Mouse (Mus musculus) mouse embryonic stem cell (cell line): ENCODE results near the gene Ing4.
"Not testable (repeated sequence)": the region's sequence is repeated elsewhere in the genome, so short reads cannot be mapped to it uniquely, and the experiment has no call there.

Experiments used
- in situ Hi-C, 2 experiments: fragments of 300-500 bp; cut with MboI; formaldehyde crosslinking; loops; 1 replicate in 1 of 2; 3 replicates in 1 of 2; pipeline ENCODE4 v1.14.3; 2019 to 2020; ENCODE audit warnings: low sequenced_read_pairs in 2 of 2, low pct_unique_long_range_greater_than_20kb in 1 of 2, mixed read lengths in 1 of 2; ENCODE audit not compliant: unreplicated experiment in 1 of 2

The Ing4 gene

DNA sequence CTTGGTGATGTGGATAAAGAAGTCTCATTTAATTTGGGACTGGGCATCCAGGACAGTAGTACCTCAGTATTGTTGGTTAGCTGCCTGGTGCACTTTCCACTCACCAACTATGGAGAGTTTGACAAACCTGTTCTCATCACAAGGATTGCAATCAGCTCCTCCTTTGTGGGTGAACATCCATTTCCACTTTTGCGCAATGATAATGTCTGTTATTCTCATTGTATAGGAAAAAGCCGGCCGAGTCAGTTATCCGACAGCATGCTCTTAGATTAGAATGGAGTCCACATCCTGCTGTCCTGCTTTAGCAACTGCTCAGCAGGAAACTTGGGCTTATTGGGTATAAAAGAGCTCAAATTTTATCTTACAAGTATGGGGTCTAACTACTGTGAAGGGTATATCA lies 894 bp upstream of the Ing4 start:
- in situ Hi-C loops = no loop called here

DNA sequence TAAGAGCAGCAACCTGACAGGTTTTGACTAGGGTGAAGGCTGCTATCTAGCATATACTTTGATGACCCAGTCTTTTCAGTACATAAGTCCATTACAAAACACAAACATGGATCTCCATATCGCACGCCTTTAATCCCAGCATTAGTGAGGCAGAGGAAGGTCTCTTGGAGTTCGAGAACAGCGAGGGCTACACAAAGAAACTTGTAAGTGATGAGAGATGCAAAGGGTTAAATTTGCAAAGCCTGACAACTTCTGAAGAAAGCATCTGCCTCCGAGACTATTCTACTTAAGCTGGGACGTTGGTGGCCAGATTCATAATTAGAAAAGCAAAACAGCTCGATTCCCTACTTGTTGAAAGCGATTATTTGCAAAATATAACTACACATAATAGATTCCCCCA lies 429 bp upstream of the Ing4 start:
- in situ Hi-C loops = no loop called here

DNA sequence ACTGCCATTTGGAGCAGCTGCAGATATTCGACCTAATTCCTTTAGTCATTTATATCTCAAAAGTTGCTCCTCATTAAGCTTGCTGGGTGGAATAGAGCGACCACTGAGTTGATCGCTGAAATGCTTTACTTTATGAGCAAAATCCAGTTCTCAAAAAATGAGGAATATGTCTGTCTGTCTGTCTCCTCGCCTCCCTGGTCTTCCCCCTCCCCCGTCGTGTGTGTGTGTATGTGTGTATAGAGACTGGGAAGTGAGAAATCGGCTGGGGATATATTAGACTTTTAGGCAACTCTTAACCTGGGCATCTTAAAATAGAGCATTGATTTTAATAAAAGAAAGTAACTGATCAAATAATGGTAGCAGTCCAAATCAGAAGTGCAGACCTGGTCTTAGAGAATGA lies 661 bp downstream of the Ing4 start:
- in situ Hi-C loops = no loop called here

DNA sequence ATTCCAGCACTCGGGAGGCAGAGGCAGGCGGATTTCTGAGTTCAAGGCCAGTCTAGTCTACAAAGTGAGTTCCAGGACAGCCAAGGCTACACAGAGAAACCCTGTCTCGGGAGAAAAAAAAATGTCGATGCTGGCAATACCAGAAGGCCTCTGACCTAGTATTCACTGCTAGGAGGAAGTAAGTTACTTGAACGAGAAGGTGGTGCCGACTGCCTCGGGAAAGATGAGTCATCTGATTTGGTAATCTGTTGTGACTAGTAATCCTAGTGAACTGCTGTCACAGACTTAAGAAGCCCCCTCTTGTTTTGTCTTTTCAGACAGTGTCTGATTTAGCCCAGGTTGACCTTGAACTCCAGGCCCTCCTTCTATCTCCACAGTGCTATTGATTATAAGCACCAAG lies 1.5 kb downstream of the Ing4 start:
- in situ Hi-C loops = no loop called here

DNA sequence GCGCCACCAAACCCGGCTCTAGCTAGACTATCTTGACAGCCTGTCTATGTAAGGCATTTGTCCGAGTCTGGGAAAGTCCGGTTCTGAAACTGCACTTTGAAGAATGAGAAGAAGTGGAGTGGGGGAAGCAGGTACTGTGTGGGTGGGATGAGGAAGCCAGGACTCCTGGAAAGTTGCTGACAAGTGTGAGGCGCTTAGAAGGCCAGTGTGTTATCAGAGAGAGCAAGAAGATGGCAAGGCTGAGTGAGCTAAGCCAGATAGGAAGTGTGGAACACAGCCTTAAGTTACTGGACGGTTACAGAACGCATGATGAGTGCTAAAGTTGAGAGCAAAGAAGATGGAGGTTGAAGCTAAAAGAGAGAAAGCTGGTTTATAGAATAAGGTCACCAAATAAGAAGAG lies 2.5 kb downstream of the Ing4 start:
- in situ Hi-C loops = no loop called here

DNA sequence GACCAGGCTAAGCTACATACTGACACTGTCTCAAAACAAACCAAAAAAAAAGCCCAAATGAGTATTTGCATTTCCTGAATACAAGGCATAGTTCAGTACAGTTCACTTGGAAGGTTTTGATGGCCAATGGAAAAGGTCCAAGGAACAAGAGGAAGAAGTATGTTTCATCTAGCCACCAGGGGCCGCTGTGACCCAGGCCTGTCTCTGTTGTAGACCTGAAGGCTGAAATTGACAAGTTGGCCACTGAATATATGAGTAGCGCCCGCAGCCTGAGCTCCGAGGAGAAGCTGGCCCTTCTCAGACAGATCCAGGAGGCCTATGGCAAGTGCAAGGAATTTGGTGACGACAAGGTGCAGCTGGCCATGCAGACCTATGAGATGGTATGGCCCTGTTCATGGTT lies 7.1 kb downstream of the Ing4 start:
- in situ Hi-C loops = no loop called here

DNA sequence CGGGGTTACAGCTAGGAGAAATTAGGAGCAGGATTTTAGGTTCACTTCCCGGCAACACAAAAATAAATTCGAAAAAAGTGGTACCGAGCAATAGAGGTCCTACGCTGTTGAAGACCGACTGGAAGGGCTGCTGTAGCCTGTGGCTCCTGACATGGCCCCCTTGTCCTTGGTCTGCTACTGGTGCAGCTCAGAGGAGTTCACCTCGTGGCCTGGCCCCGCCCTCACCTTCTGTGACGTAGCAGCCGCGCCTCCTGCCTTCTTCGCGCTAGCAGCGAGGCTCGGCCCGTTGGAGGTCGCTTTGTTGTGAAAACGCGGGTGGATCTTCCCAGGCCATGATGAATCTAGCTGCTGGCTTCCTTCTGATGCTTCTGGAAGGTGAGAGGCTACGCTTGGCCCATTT lies 10.1 kb downstream of the Ing4 start, which contains the start of gene Acrbp:
TSS of gene Acrbp (plus strand) at position 12 of the 400 bp plus-strand sequence.
- in situ Hi-C loops = no loop called here

DNA sequence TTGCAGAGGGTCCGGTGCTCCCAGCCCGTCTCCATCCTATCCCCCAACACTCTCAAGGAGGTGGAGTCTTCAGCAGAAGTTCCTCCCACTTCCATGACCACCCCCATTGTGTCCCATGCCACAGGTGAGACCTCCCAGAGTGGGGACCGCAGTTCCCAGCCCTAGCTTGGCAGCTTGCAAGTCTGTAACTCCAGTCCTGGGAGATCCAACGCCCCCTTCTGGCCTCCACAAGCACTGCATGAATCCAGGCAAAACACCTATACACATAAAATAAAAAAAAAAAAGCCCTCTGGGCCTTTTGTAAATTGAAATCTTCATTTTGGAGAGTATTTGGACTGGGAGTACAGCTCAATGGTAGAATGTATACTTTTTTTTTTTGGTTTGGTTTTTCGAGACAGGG lies 11.7 kb downstream of the Ing4 start:
- in situ Hi-C loops = no loop called here

DNA sequence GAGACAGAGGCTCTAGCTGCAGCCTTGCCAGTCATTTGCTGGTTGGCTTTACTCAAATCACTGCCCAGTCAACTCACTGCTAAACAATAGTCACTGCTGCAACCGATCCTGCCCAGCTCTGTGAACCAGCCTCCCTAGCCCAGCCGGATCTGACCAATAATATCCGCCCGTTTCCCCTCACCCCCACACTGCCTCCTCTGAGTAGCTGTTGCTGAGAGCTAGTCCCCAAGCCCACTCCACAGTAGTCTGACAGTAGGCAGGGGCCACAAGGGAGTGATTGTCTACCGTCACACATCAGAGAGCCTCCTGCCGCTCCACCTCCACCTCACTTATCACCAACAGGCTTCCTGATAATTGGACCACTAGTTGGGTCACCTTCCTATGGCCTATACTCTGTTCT lies 21.9 kb downstream of the Ing4 start:
- in situ Hi-C loops = no loop called here

DNA sequence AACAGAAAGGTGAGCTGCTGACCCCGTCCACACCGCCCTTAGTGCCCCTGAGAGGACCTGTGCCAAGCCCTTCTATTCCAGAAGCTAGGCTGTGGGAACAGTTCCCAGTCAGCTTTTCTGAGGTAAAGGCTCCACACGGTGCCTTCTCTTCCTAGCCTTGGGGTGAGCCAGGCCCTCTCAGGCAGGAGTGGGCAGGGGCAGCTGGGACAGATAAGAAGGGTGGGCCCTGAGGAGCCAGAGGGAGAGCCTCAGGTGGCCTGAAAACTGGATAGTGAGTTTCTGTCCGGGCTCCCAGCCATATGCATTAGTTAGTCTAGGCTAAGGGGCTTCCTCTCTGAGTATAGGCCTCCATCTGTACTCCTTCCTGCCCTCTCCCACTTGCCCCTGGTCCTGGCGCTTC lies 23.0 kb downstream of the Ing4 start:
- in situ Hi-C loops = no loop called here

DNA sequence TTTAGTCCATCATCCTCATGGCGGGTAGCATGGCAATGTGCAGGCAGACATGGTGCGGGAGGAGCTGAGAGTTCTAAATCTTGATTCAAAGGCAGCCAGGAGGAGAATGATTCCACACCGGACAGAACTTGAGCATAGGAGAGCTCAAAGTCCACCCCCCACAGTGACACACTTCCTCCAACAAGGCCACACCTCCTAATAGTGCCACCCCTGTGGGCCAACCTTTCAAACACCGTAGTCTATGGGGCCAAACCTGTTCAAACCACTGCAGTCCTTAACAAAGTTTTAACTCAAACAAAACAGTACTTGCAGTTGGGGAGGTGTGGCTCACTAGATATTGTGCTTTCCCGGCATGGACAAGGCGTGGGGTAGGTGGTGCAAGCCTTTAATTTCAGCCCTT lies 24.3 kb downstream of the Ing4 start:
- in situ Hi-C loops = no loop called here

DNA sequence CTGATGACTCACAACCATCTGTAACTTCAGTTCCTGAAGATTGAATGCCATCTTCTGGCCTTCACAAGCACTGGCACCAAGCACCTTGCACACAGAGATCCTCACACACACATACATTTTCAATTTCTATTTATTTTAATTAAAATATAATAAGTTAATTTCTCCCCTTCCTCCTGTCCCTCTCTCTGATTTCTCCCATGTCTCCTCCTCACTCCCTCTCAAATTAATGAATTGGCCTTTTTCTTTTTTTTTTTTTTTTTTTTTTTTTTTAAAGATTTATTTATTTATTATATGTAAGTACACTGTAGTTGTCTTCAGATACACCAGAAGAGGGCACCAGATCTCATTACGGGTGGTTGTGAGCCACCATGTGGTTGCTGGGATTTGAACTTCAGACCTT lies 25.7 kb downstream of the Ing4 start:
- in situ Hi-C loops = not testable (repeated sequence)

DNA sequence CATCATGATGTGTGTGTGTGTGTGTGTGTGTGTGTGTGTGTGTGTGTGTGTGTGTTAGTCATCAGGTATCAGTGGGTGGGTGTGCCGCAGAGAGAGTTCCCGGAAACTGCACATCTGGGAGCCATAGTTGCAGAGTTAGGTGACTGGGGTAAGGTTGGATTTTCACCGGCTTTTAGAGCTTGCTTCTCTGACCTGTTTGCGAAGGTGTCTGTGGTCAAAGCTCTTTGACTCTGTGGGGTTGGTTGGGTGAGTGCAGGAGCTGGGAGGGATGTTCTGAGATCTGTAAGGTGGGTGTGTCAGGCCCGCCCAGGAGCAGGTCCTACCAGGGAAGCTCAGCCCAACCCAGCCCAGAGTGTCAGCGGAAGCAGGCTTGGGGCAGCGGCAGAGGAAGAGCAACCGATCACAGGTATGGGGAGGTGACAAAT lies 28.0 kb downstream of the Ing4 start, which contains the start of gene Lpar5:
TSS of gene Lpar5 (plus strand) at position 350 of the 425 bp plus-strand sequence.
- in situ Hi-C loops = no loop called here

DNA sequence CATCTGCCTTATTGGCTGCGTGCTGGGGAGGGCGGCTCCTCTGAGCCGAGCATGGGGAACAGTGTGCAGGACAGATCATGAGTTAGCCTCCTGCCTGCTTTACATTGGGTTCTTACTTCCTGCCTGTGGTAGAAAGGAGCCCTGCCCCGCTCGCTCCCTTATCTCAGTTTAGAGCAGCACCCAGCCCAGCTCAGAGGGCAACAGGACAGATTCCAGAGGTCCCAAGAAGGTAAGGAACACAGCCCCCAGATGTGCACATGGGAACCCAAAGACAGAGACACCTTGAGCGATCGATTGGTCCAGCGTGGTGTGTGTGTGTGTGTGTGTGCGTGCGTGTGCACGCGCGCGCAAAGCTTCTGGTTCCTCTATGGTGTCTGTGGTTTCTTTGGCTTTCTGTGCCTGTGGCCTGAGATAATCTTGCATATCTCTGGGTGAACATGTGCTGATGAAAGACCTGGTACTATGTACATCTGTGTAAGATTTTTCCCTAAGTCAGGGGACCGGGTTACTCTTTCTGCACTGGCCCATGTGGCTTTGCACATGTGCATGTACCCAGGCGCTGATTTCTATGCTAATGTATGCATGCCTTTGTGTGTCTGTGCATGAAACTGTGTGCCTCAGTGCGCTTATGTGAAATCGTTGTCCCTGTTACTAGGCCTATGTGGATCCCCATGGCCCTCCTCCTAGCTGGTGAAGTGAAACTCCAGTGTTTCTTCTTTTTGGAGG lies 31.8 kb downstream of the Ing4 start:
- in situ Hi-C loops = no loop called here

DNA sequence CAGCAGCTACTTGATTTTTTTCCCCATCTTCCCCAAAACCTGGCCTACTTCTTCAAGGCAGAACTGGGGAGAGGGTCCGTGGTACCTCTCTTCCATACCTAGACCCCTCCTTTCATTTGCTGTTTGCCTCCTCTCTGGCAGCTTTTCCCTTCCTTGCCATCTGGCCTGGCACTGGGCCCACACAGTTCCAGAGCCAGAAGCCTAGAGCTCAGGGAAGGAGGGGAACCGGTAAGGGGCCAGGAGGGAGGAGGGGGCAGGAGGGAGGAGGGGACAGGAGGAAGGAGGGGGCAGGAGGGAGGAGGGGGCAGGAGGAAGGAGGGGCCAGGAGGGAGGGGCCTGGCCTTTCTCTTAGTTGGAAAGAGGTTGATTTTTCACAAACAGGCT lies 32.3 kb downstream of the Ing4 start:
- in situ Hi-C loops = no loop called here

DNA sequence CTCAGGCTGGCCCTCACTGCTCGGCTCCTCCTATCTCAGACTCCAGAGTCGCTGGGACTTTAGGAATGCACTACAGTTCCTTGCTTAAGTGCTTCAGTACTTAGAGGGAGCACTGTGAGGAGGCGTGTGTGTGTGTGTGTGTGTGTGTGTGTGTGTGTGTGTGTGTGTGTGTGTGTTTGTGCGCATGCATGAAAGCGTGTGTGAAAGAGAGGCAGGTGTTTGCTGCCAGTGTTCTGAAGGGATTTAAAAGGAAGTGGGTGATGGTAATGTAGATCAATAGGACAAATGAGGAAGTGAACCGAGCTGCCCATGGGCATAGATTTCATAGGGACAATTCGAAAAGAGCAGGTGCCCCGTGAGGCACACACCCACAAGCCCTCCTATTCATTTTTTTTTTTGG lies 34.3 kb downstream of the Ing4 start:
- in situ Hi-C loops = no loop called here

DNA sequence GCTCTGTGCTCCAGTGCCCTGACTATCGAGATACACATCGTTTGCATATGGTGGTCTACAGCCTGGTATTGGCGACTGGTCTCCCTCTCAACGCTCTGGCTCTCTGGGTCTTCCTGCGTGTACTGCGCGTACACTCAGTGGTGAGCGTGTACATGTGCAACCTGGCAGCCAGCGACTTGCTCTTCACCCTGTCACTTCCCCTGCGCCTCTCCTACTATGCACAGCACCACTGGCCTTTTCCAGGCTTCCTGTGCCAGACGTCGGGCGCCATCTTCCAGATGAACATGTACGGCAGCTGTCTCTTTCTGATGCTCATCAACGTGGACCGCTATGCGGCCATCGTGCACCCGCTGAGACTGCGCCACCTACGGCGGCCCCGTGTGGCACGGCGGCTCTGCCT lies 41.8 kb downstream of the Ing4 start:
- in situ Hi-C loops = no loop called here

DNA sequence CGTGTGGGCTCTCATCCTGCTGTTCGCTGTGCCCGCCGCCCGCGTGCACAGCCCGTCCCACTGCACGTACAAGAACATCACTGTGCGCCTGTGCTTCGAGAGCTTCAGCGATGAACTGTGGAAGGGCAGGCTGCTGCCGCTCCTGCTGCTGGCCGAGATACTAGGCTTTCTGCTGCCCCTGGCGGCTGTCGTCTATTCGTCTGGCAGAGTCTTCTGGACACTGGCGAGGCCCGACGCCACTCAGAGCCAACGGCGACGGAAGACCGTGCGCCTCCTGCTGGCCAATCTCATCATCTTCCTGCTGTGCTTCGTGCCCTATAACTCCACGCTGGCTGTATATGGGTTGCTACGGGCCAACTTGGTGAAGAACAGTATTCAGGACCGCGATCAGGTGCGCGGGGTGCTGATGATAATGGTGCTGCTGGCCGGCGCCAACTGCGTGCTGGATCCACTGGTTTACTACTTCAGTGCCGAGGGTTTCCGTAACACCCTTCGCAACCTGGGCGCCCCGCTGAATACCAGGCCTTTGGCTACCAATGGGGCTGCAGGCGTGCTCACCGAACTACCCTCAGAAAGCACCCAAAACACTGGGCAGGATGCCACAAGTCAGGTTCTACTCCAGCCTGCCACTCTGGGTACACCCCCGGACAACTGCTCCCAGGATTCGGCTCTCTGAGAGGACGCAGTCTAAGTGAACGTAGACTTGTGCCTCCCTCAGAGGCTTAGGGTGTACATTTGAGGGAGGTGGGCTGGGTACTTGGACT lies 42.4 kb downstream of the Ing4 start:
- in situ Hi-C loops = no loop called here

DNA sequence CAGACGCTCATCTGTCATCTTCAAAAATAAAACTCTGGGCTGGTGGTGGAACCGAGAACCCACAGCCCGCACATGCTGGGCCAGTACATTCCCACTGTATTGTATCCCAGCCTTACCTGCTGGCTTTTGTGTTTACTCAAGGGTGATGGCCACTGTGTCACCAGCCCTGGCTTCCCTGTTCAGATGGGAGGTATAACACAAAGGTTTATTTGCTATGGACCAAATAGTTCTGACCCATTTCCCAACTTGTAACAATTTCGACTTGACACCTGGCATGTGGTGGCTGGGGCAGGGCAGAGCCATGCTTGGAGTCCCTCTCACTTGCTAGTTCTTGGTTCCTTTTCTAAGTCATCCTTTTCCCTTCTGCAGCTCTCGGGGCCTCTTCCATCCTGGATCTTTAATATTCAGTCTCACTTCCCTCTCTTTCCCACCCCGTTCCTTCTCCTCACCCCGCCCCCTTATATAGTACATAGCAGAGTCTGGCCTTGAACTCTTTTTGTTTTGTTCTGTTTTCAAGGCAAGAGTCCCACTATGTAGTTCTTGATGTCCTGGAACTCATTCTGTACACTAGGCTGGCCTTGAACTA lies 43.3 kb downstream of the Ing4 start:
- in situ Hi-C loops = no loop called here

DNA sequence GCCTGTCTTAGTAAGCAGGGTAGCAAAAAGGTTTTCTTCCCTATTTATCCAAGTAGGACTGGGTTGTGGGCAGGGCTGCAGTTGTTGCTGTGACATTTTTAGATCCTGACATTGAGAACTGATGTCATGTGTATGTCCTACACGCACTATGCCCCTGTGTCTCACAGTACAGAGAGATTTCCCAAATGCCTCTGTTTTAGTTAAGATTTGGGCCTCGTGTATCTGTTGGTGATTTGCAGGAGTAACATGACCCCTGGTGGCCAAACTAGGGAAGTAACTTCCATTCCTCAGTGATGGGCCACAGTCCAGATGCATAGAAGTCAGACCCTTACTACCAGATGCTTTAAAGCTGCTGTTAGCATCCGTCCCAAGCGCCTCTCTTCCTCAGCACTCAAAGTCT lies 44.9 kb downstream of the Ing4 start:
- in situ Hi-C loops = no loop called here
